In genomic region chr14:25462975-25463374, GRCm38 (mm10) we compare ENCODE assay signal across 9 mouse cellular contexts. TPM values are rescaled to one million over a fixed set of nuclear protein-coding genes. Genes with fewer than 3 reads are reported as not detected.
A peak's percentile ranks its signal among the peaks of the same experiment; 100 is the strongest.
DNase-seq lines count a peak whose midpoint lies in the region; ATAC-seq lines count a peak whose summit lies in the region.
"Had no signal": no experiment of that assay in that cellular context is flagged by ENCODE, and none has a peak within 500 bp of the region (broad histone marks: within the 10 kb centered on the region; RNA-seq: fewer than 3 reads in every experiment).

No protein-coding gene starts in this region.

- ATAC-seq in kidney, embryonic 15.5 days (replicated peaks; ENCODE audit: low FRiP score) = no peak
- no peak for ATAC-seq in forebrain, embryonic 14.5 days
- no peak for ATAC-seq in limb, embryonic 13.5 days (ENCODE audit: low FRiP score, low read depth)
- no peak for ATAC-seq in activated CD4-positive, CD25-positive, alpha-beta regulatory T cell, adult 4 months
- ATAC-seq in CD4-positive, CD25-positive, alpha-beta regulatory T cell, adult 4 months = no peak

- H3K27ac ChIP-seq in kidney, embryonic 15.5 days = no peak overlapping the region
- no peak overlapping the region for H3K27ac ChIP-seq in forebrain, embryonic 14.5 days (ENCODE audit: low read depth, low read length)
- no peak overlapping the region for H3K27ac ChIP-seq in limb, embryonic 13.5 days

- 6% methylated on average over 1 of the region's 1 CpGs for WGBS in kidney, embryonic 15.5 days
- 0% methylated on average over 1 of the region's 1 CpGs for WGBS in forebrain, embryonic 14.5 days
- 8% methylated on average over 1 of the region's 1 CpGs for WGBS in limb, embryonic 13.5 days

- H3K9me3 ChIP-seq in kidney, embryonic 15.5 days (replicated peaks) = no peaks in the 10 kb centered on the region
- no peaks in the 10 kb centered on the region for H3K9me3 ChIP-seq in forebrain, embryonic 14.5 days (replicated peaks; ENCODE audit: control insufficient read depth, low read length)
- no peaks in the 10 kb centered on the region for H3K9me3 ChIP-seq in limb, embryonic 13.5 days

- no peak for DNase-seq in kidney, postnatal 25 days
- no peak for DNase-seq in forebrain, embryonic 14.5 days (ENCODE audit: low spot score)
- peak; percentile 53 for DNase-seq in retina, embryonic 14.5 days (ENCODE audit: low spot score)
- DNase-seq: lung, postnatal 14 days; thymus, adult 18-20 months had no signal

- H3K9ac ChIP-seq in kidney, embryonic 15.5 days = no peak overlapping the region; the same call in 1 of the 2 replicates
- peak overlapping the region; percentile 29 for H3K9ac ChIP-seq in forebrain, embryonic 14.5 days (ENCODE audit: low read length)
- H3K9ac ChIP-seq in limb, embryonic 13.5 days = peak overlapping the region; percentile 100; the same call in 1 of the 2 replicates

- no peaks in the 10 kb centered on the region for H3K36me3 ChIP-seq in kidney, embryonic 15.5 days
- H3K36me3 ChIP-seq in forebrain, embryonic 14.5 days (ENCODE audit: control insufficient read depth, insufficient read depth, low read length) = no peaks in the 10 kb centered on the region
- H3K36me3 ChIP-seq in limb, embryonic 13.5 days = no peaks in the 10 kb centered on the region

- peaks cover 74% of the 10 kb centered on the region for H3K4me1 ChIP-seq in kidney, embryonic 15.5 days
- peaks cover 55% of the 10 kb centered on the region for H3K4me1 ChIP-seq in forebrain, embryonic 14.5 days (ENCODE audit: control insufficient read depth, insufficient read depth, low read length)
- peaks cover 66% of the 10 kb centered on the region for H3K4me1 ChIP-seq in limb, embryonic 13.5 days

- no peaks in the 10 kb centered on the region for H3K27me3 ChIP-seq in kidney, embryonic 15.5 days
- no peaks in the 10 kb centered on the region for H3K27me3 ChIP-seq in forebrain, embryonic 14.5 days (replicated peaks; ENCODE audit: control insufficient read depth, insufficient read depth, low read length)
- H3K27me3 ChIP-seq in limb, embryonic 13.5 days = no peaks in the 10 kb centered on the region

- H3K4me2 ChIP-seq in kidney, embryonic 15.5 days = peak overlapping the region; percentile 43; the same call in 1 of the 2 replicates
- peak overlapping the region; percentile 98; the same call in 1 of the 2 replicates for H3K4me2 ChIP-seq in forebrain, embryonic 14.5 days (ENCODE audit: low read length)
- H3K4me2 ChIP-seq in limb, embryonic 13.5 days (replicated peaks) = peak overlapping the region; percentile 75

- no peak overlapping the region for H3K4me3 ChIP-seq in kidney, embryonic 15.5 days (replicated peaks)
- no peak overlapping the region for H3K4me3 ChIP-seq in forebrain, embryonic 14.5 days (ENCODE audit: low read depth, low read length)
- peak overlapping the region; percentile 99 for H3K4me3 ChIP-seq in limb, embryonic 13.5 days

RNA-seq across cellular contexts. Expression of gene Zmiz1, which starts 4.0 kb away (rescaled TPM):
- 41.8 and 47.3 TPM in 2 replicates for polyA plus RNA-seq in kidney, embryonic 15.5 days (2015; fragmentation: Nextera tagmentation; extraction: Ambion mirVana)
- 37.0 and 43.8 TPM in 2 replicates for polyA plus RNA-seq in forebrain, embryonic 14.5 days (2014; fragmentation: Nextera tagmentation; extraction: Ambion mirVana)
- polyA plus RNA-seq in limb, embryonic 13.5 days (2015; fragmentation: Nextera tagmentation; extraction: Ambion mirVana) = 66.7 and 68.6 TPM in 2 replicates
- polyA plus RNA-seq in activated CD4-positive, CD25-positive, alpha-beta regulatory T cell, adult 4 months (2017; shearing (Covaris generic)) = 10 to 100 TPM; 23.8 to 27.9 TPM
- 10 to 100 TPM; 21.2 to 34.3 TPM for polyA plus RNA-seq in CD4-positive, CD25-positive, alpha-beta regulatory T cell, adult 4 months (2017; shearing (Covaris generic))

Comparison
In these comparisons a context has a peak if more than half of its experiments do, and no peak if none do; other contexts are left out.
1. H3K4me2 ChIP-seq: peak in every context shown above with its lines; median percentile 98 in forebrain, embryonic 14.5 days; 75 in limb, embryonic 13.5 days; 43 in kidney, embryonic 15.5 days.